Mouse (Mus musculus) intestine, embryonic 15.5 days (tissue): ENCODE results near the gene Angptl3. TPM values are rescaled to one million over a fixed set of nuclear protein-coding genes. Genes with fewer than 3 reads are reported as not detected.

Experiments used
- ATAC-seq: fragments of 200-750 bp; cut with Nextera tagmentation; 2 replicates; pipeline ENCODE4 v1.8.0; 2017; ENCODE audit warnings: moderate TSS enrichment, moderate library complexity
- H3K27ac ChIP-seq: fragments of 300-500 bp; sonication (generic); 2 replicates; pipeline ENCODE4 v1.5.1; 2015; ENCODE audit warnings: mild to moderate bottlenecking, inconsistent platforms
- H3K27me3 ChIP-seq: fragments of 300-500 bp; sonication (generic); replicated peaks from 2 replicates; pipeline ENCODE4 v1.6.1; 2015; ENCODE audit warnings: inconsistent platforms
- H3K36me3 ChIP-seq: fragments of 300-500 bp; sonication (generic); 2 replicates; pipeline ENCODE4 v1.6.1; 2015; ENCODE audit warnings: inconsistent platforms
- H3K4me1 ChIP-seq: fragments of 300-500 bp; sonication (generic); replicated peaks from 2 replicates; pipeline ENCODE4 v1.6.1; 2015; ENCODE audit warnings: inconsistent platforms
- H3K4me2 ChIP-seq: fragments of 300-500 bp; sonication (generic); replicated peaks from 2 replicates; pipeline ENCODE4 v1.6.1; 2015; ENCODE audit warnings: mild to moderate bottlenecking, inconsistent platforms
- H3K4me3 ChIP-seq: fragments of 300-500 bp; sonication (generic); replicated peaks from 2 replicates; pipeline ENCODE4 v1.5.1; 2015; ENCODE audit warnings: inconsistent platforms
- H3K9ac ChIP-seq: fragments of 300-500 bp; sonication (generic); 2 replicates; pipeline ENCODE4 v1.6.1; 2015; ENCODE audit warnings: inconsistent platforms
- H3K9me3 ChIP-seq: fragments of 300-500 bp; sonication (generic); 2 replicates; pipeline ENCODE4 v1.6.1; 2016; ENCODE audit warnings: inconsistent platforms
- WGBS: fragments of 180-500 bp; shearing (Covaris S2); methylation state at CpG from one replicate; pipeline ENCODE4 v1.1.7; 2015; 5-methylcytosine and 5-hydroxymethylcytosine counted together
- polyA plus RNA-seq: library from polyadenylated mRNA; unstranded; fragments of >200 nt; fragmentation: Nextera tagmentation; extraction: Ambion mirVana; gene quantifications from 2 replicates; pipeline ENCODE4 v1.2.1, GENCODE M21; 2015

The Angptl3 gene
- polyA plus RNA-seq, 1 experiment from 2014 or later: 2.2 TPM

GRCm38 (mm10) chr4:99068806-99069205 is 38.1 kb downstream of the Angptl3 start:
- Histone ChIP-seq H3K4me1 (no peaks in the 10 kb centered on the region), H3K4me2 (no peak overlapping the region), H3K9me3 (no peaks in the 10 kb centered on the region), H3K36me3 (peaks cover 6% of the 10 kb centered on the region; the same call in 1 of the 2 replicates), H3K4me3 (no peak overlapping the region), H3K9ac (no peak overlapping the region), H3K27me3 (no peaks in the 10 kb centered on the region), H3K27ac (no peak overlapping the region)
- 81% methylated on average over 6 of the region's 6 CpGs for WGBS
- no peak for ATAC-seq

GRCm38 (mm10) chr4:99078005-99078404 is 47.3 kb downstream of the Angptl3 start:
- Histone ChIP-seq H3K9ac (no peak overlapping the region), H3K9me3 (no peaks in the 10 kb centered on the region), H3K4me3 (no peak overlapping the region), H3K27me3 (no peaks in the 10 kb centered on the region), H3K27ac (no peak overlapping the region), H3K36me3 (peaks cover 11% of the 10 kb centered on the region; the same call in 1 of the 2 replicates), H3K4me1 (no peaks in the 10 kb centered on the region), H3K4me2 (no peak overlapping the region)
- 86% methylated on average over 3 of the region's 3 CpGs for WGBS
- ATAC-seq: no peak

GRCm38 (mm10) chr4:99081169-99081568 is 50.4 kb downstream of the Angptl3 start:
- no peaks in the 10 kb centered on the region for H3K4me1 ChIP-seq
- H3K9me3 ChIP-seq: no peaks in the 10 kb centered on the region
- WGBS: 62% methylated on average over 1 of the region's 1 CpGs
- H3K27me3 ChIP-seq: no peaks in the 10 kb centered on the region
- ATAC-seq: no peak
- no peak overlapping the region for H3K9ac ChIP-seq
- peaks cover 8% of the 10 kb centered on the region; the same call in 1 of the 2 replicates for H3K36me3 ChIP-seq
- no peak overlapping the region for H3K27ac ChIP-seq
- no peak overlapping the region for H3K4me3 ChIP-seq
- H3K4me2 ChIP-seq: no peak overlapping the region

GRCm38 (mm10) chr4:99083862-99084261 is 53.1 kb downstream of the Angptl3 start:
- Histone ChIP-seq H3K4me3 (no peak overlapping the region), H3K9ac (no peak overlapping the region), H3K27me3 (no peaks in the 10 kb centered on the region), H3K27ac (no peak overlapping the region), H3K9me3 (no peaks in the 10 kb centered on the region), H3K4me2 (no peak overlapping the region), H3K4me1 (no peaks in the 10 kb centered on the region), H3K36me3 (peaks cover 8% of the 10 kb centered on the region; the same call in 1 of the 2 replicates)
- no peak for ATAC-seq
- WGBS: 86% methylated on average over 3 of the region's 3 CpGs

GRCm38 (mm10) chr4:99087760-99088485 is 57.2 kb downstream of the Angptl3 start:
- H3K27me3 ChIP-seq: no peaks in the 10 kb centered on the region
- H3K9me3 ChIP-seq: no peaks in the 10 kb centered on the region
- H3K36me3 ChIP-seq: 0 out of 2 replicates have a peak, but pooled peaks cover 4% of the 10 kb centered on the region
- no peak for ATAC-seq
- WGBS: 93% methylated on average over 17 of the region's 17 CpGs
- H3K4me1 ChIP-seq: peaks cover 3% of the 10 kb centered on the region
- no peak overlapping the region for H3K9ac ChIP-seq
- H3K27ac ChIP-seq: no peak overlapping the region
- H3K4me3 ChIP-seq: no peak overlapping the region
- H3K4me2 ChIP-seq: no peak overlapping the region

- no peak overlapping the region for H3K4me2 ChIP-seq
- no peaks in the 10 kb centered on the region for H3K9me3 ChIP-seq
- no peak overlapping the region for H3K4me3 ChIP-seq
- no peak overlapping the region for H3K27ac ChIP-seq
- ATAC-seq: peak; percentile 82
- H3K4me1 ChIP-seq: peaks cover 3% of the 10 kb centered on the region
- WGBS: 22% methylated on average over 3 of the region's 3 CpGs
- H3K27me3 ChIP-seq: no peaks in the 10 kb centered on the region
- no peak overlapping the region for H3K9ac ChIP-seq
- no peaks in the 10 kb centered on the region for H3K36me3 ChIP-seq
Measured at GRCm38 (mm10) chr4:99091151-99091701, 60.5 kb downstream of the Angptl3 start.

- H3K9ac ChIP-seq: no peak overlapping the region
- H3K4me1 ChIP-seq: peaks cover 3% of the 10 kb centered on the region
- H3K27ac ChIP-seq: no peak overlapping the region
- no peaks in the 10 kb centered on the region for H3K36me3 ChIP-seq
- WGBS: 80% methylated on average over 3 of the region's 3 CpGs
- no peak overlapping the region for H3K4me3 ChIP-seq
- no peaks in the 10 kb centered on the region for H3K9me3 ChIP-seq
- ATAC-seq: peak; percentile 43
- H3K4me2 ChIP-seq: no peak overlapping the region
- no peaks in the 10 kb centered on the region for H3K27me3 ChIP-seq
Measured at GRCm38 (mm10) chr4:99091777-99092176, 61.0 kb downstream of the Angptl3 start.

Other genes with a start within 250 kb of the Angptl3 start
- gene Kank4, start 213.4 kb upstream of the Angptl3 start, polyA plus RNA-seq: 1.3 and 1.4 TPM in 2 replicates
- gene I0C0044D17Rik, start 207.1 kb upstream of the Angptl3 start, polyA plus RNA-seq: not detected in 2 replicates
- 90.1 and 107 TPM in 2 replicates for gene Usp1, start 107.1 kb upstream of the Angptl3 start, polyA plus RNA-seq
- 41.6 and 42.2 TPM in 2 replicates for gene Dock7, start 90.0 kb downstream of the Angptl3 start, polyA plus RNA-seq
- 14.4 and 14.6 TPM in 2 replicates for gene Atg4c, start 163.0 kb downstream of the Angptl3 start, polyA plus RNA-seq